Mouse (Mus musculus) lung, adult 2 months (tissue): ENCODE data around the gene Tnfrsf25. TPM values are rescaled to one million over a fixed set of nuclear protein-coding genes. Genes with fewer than 3 reads are reported as not detected.

Experiments
- DNase-seq: peaks from one replicate; pipeline ENCODE4 v3.0.0; 2022
- H3K4me1 ChIP-seq: fragments of 200-500 bp; 2 replicates; pipeline ENCODE4 v1.6.1; 2011; ENCODE audit warnings: low read length; ENCODE audit not compliant: control insufficient read depth, insufficient read depth
- H3K4me3 ChIP-seq: fragments of 200-500 bp; replicated peaks from 2 replicates; pipeline ENCODE3; 2011; ENCODE audit warnings: low read depth, mild to moderate bottlenecking, control low read depth, low read length; ENCODE audit errors: extremely low read depth
- CTCF ChIP-seq: fragments of 200-500 bp; IDR thresholded peaks from 2 replicates; pipeline ENCODE4 v1.5.1; 2011; ENCODE audit warnings: mild to moderate bottlenecking, low read length, control low read depth; ENCODE audit not compliant: insufficient read depth
- POLR2A ChIP-seq: fragments of 200-500 bp; IDR thresholded peaks from 2 replicates; pipeline ENCODE4 v1.6.1; 2011; ENCODE audit warnings: low read depth, mild to moderate bottlenecking, control low read depth, low read length, borderline replicate concordance; ENCODE audit errors: extremely low read depth
- WGBS: fragments of 180-500 bp; shearing (Covaris S2); methylation state at CpG from one replicate; pipeline ENCODE4 v1.1.7; 2018; 5-methylcytosine and 5-hydroxymethylcytosine counted together
- polyA plus RNA-seq: library from polyadenylated mRNA; depleted of rRNA; stranded (reverse); fragments of >200 nt; gene quantifications from 2 replicates; pipeline ENCODE4 v1.2.3, GENCODE M21; 2012

The Tnfrsf25 gene
- polyA plus RNA-seq, 1 experiment: 8.1 TPM

- DNase-seq: no peak
- no peak for TF ChIP-seq CTCF
- no peak for TF ChIP-seq POLR2A
- 84% methylated on average over 5 of the region's 5 CpGs for WGBS
- Histone ChIP-seq H3K4me1 (peaks cover 9% of the 10 kb centered on the region), H3K4me3 (no peak overlapping the region)
These were observed 13.1 kb downstream of the Tnfrsf25 start for GRCm38 (mm10) chr4:152128784-152129183.

- H3K4me3 ChIP-seq: no peak overlapping the region
- H3K4me1 ChIP-seq: peaks cover 9% of the 10 kb centered on the region
- DNase-seq: no peak
- WGBS: 53% methylated on average over 13 of the region's 13 CpGs
- no peak for TF ChIP-seq CTCF
These were observed 13.7 kb downstream of the Tnfrsf25 start for GRCm38 (mm10) chr4:152129395-152129930.

DNA sequence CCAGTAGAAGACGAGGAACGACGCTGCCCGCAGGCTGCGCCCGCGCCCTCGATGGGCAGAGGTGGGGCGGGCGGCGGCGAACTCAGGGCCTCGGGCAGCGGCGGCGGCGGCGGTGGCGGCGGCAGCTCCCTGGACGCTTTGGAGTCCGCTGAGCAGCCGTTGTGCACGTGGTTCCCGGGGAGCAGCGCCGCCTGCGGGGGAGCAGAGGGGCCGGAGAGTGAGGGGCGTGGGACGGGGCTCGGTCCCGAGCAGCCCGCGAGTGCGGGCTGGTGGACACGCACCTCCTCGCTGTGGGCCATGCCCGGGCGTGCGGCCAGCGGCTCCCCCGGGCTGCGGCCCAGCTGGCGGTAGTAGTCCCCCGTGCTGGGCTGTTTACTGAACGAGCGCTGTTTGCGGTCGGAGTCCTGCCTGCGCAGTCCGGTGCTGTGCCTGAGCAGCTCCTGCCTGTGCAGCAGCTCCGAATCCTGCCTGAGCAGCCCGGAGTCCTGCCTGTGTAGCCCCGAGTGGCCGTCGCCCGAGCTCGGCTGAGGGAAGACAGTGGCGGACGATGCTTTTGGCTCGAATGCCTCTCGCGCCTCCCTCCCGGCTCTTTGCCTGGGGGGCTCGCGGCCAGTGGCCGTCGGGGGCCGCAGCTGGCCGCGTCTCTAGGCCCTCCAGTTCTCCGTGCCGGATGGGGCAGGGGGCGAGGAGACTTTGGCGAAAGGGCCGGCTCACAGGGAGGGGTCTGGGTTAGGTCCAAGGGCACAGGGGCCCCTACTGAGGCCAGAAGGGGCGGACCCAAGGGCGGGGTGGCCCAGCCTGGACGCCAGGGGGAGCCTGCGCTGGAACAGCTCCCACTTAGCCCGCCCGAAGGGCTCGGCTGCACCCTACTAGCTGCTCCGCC is 15.3 kb downstream of the Tnfrsf25 start:
- WGBS: under 1% methylated on average over 80 of the region's 85 CpGs
- 0 out of 2 replicates have a peak, but pooled peaks have one; percentile 7 for TF ChIP-seq CTCF
- no peak for TF ChIP-seq POLR2A
- Histone ChIP-seq H3K4me3 (peak overlapping the region; percentile 0), H3K4me1 (peaks cover 6% of the 10 kb centered on the region; the same call in 1 of the 2 replicates)
- peak; percentile 55 for DNase-seq

- TF ChIP-seq CTCF (no peak), POLR2A (no peak)
- H3K4me1 ChIP-seq: 0 out of 2 replicates have a peak, but pooled peaks cover 3% of the 10 kb centered on the region
- no peak for DNase-seq
- WGBS: 14% methylated on average over 50 of the region's 50 CpGs
- H3K4me3 ChIP-seq: no peak overlapping the region
These were observed 16.4 kb downstream of the Tnfrsf25 start for GRCm38 (mm10) chr4:152131809-152132771.

DNA sequence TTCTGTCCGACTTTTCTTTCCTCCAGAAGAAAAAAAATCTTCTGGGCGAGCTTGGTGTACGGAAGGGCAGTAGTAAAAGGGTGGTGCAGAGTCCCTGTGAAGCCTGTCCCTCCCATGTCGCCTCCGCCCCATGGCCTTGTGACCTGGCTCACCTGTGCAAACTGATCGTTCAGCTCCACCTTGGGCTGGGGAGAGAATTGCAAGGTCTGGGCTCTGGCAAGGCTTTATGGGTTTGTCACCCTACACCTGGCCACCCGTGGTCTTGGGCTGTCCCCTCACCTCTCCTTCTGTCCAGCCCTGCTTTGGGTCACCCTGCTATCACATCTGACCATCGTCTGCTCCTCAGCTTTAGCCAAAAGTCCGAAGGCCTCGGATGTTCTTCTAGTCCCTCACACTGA is 17.0 kb downstream of the Tnfrsf25 start:
- TF ChIP-seq POLR2A (no peak), CTCF (no peak)
- Histone ChIP-seq H3K4me1 (0 out of 2 replicates have a peak, but pooled peaks cover 3% of the 10 kb centered on the region), H3K4me3 (no peak overlapping the region)
- DNase-seq: no peak
- WGBS: 60% methylated on average over 10 of the region's 10 CpGs

DNA sequence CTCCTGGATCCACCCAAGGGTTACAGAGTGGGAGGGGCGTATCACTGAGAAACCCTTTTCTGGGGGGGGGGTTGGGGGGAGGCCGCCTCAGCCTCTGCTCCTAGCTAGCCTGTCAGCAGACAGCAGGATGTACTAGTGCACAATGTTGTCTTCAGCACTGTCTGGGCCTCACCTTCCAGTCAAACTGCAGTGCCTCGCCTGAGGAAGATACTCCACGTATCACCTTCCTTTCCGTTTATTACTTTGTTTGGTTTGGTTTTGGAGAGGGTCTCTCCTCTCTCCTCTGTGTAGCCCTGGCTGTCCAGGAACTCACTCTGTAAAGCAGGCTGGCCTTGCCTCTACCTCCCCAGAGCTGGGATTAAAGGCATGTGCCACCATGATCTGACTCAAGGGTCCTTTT is 17.5 kb downstream of the Tnfrsf25 start:
- Histone ChIP-seq H3K4me3 (no peak overlapping the region), H3K4me1 (peaks cover 3% of the 10 kb centered on the region; the same call in 1 of the 2 replicates)
- 67% methylated on average over 5 of the region's 5 CpGs for WGBS
- no peak for TF ChIP-seq POLR2A
- TF ChIP-seq CTCF: no peak
- no peak for DNase-seq

- no peak for DNase-seq
- H3K4me3 ChIP-seq: no peak overlapping the region
- peaks cover 10% of the 10 kb centered on the region; the same call in 1 of the 2 replicates for H3K4me1 ChIP-seq
- peak; percentile 81 for TF ChIP-seq CTCF
- no peak for TF ChIP-seq POLR2A
These were observed 18.8 kb downstream of the Tnfrsf25 start for GRCm38 (mm10) chr4:152134507-152134906.

GRCm38 (mm10) chr4:152135363-152135762 is 19.6 kb downstream of the Tnfrsf25 start:
- WGBS: 83% methylated on average over 12 of the region's 12 CpGs
- no peak for DNase-seq
- TF ChIP-seq POLR2A (no peak), CTCF (no peak)
- Histone ChIP-seq H3K4me3 (no peak overlapping the region), H3K4me1 (peaks cover 10% of the 10 kb centered on the region; the same call in 1 of the 2 replicates)
